Mouse (Mus musculus): Measurements from ENCODE around the gene C130026I21Rik.
"Not testable (repeated sequence)": the region's sequence is repeated elsewhere in the genome, so short reads cannot be mapped to it uniquely, and the experiment has no call there.

Gene C130026I21Rik

DNA sequence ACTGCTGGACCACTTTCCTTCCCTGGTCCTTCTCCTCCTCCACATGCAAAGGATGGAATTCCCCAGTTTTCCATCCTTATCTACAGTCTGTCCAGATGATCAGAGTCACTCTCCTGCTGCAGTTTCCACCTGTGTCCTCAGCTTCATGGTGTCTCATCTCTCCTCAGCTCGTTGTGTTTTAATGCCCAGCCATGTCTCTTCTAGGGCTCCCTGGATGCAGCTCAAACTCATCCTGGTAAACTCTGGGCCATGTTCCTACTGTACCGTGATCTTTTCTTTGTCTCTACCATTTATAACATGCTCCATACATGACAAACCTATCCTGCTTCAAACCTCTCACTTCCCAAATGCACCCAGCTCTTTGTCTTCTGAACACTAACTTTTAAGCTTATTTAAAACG lies 198.7 kb downstream of the C130026I21Rik start:
- ATAC-seq (ENCODE audit: insufficient number of reproducible peaks, low FRiP score, low TSS enrichment): not testable (repeated sequence)

DNA sequence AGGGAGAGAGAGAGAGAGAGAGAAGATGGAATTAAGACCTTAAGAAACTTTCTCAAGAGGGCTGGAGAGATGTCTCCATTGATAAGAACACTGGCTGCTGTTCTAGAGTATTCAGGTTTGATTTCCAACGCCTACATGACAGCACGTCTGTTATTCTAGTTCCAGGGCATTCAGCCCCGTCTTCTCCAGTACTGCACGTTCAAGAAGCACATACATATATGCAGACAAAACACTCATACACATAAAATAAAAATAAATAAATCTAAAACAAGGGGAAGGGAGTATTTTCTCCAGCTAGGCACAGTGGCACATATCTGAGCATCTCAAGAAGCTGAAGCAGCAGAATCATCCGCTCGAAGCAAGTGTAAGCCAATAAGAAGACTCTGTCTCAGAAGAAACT lies 234.6 kb downstream of the C130026I21Rik start:
- not testable (repeated sequence) for ATAC-seq (ENCODE audit: insufficient number of reproducible peaks, low FRiP score, low TSS enrichment)

- not testable (repeated sequence) for ATAC-seq (ENCODE audit: insufficient number of reproducible peaks, low FRiP score, low TSS enrichment)
Measured at GRCm38 (mm10) chr1:85034394-85034793, 236.0 kb downstream of the C130026I21Rik start.

GRCm38 (mm10) chr1:85033616-85034015 lies 236.8 kb downstream of the C130026I21Rik start:
- not testable (repeated sequence) for ATAC-seq (ENCODE audit: insufficient number of reproducible peaks, low FRiP score, low TSS enrichment)

- not testable (repeated sequence) for ATAC-seq (ENCODE audit: insufficient number of reproducible peaks, low FRiP score, low TSS enrichment)
Measured at GRCm38 (mm10) chr1:85030211-85030610, 240.2 kb downstream of the C130026I21Rik start.

DNA sequence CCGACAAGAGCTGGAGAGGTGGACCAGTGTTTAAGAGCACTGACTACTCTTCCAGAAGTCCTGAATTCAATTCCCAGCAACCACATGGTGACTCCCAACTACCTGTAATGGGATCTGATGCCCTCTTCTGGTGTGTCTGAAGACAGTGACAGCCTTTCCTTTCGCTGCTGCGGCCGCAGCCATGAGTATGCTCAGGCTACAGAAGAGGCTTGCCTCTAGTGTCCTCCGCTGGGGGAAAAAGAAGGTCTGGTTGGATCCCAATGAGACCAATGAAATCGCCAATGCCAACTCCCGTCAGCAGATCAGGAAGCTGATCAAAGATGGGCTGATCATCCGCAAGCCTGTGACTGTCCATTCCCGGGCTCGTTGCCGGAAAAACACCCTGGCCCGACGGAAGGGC lies 258.4 kb downstream of the C130026I21Rik start:
- not testable (repeated sequence) for ATAC-seq (ENCODE audit: insufficient number of reproducible peaks, low FRiP score, low TSS enrichment)

- ATAC-seq (ENCODE audit: insufficient number of reproducible peaks, low FRiP score, low TSS enrichment): not testable (repeated sequence)
Measured at GRCm38 (mm10) chr1:85010947-85011346, 259.4 kb downstream of the C130026I21Rik start.

- not testable (repeated sequence) for ATAC-seq (ENCODE audit: insufficient number of reproducible peaks, low FRiP score, low TSS enrichment)
Measured at GRCm38 (mm10) chr1:85007737-85008136, 262.6 kb downstream of the C130026I21Rik start.

DNA sequence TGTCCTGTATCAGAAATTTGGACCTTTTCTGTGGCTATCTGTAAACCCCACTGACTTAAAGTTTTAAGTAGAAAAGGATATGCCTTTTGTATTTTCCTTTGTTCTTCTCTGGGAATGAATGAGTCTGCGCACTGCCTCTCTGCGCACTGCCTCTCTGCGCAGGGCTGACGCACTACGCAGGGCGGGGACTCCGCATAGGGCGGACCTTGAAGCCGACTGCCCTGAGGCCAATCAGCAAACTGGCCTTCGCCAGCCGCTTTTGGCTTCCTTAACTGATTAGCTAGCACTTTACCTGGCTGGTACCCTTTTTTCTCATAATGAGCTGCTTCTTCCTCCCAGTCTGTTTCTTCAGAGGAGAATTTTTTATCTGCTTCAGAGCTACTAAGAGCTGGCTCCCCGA lies 271.1 kb downstream of the C130026I21Rik start:
- ATAC-seq (ENCODE audit: insufficient number of reproducible peaks, low FRiP score, low TSS enrichment): not testable (repeated sequence)

DNA sequence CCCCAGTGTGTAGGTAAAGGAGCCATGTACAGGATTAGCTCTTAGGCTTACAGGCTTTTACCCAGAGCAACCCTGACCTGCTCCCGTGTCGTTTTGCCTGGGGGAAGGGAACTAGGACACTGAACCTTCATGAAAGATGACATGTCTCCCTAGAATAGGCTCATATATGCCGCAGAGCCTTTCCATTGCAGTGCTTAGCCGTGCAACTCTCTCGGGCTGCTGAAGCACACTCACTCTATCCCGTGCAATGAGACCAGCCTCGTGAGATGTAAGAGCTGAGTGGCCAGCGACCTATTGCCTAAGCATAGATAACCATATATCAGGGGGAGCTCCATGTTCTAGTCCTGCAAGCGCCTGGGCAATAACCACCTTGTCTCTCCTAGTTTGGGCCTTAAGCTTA lies 274.1 kb downstream of the C130026I21Rik start:
- not testable (repeated sequence) for ATAC-seq (ENCODE audit: insufficient number of reproducible peaks, low FRiP score, low TSS enrichment)

DNA sequence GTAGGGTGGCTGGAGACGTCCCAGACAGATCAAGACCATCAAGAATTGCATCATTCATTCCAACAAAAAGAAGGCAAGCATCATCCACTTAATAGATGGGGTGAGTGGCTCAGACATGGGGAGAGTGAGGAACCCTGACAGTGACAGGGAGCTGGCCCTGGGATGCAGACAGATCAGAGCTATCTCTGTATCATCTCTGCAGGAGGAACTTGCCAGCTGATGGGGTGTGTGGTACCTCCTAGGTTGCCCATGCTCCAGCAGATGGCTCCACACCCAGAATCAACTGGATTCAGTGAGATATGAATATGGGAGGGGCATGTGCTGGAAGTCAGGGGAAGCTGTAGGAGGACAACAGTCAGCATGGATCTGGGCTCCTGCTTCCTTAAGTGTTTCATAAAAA lies 275.9 kb downstream of the C130026I21Rik start:
- ATAC-seq (ENCODE audit: insufficient number of reproducible peaks, low FRiP score, low TSS enrichment): not testable (repeated sequence)

- peak; percentile 56; the same call in 1 of the 2 replicates for ATAC-seq (ENCODE audit: insufficient number of reproducible peaks, low FRiP score, low TSS enrichment)
Measured at GRCm38 (mm10) chr1:84993688-84994319, 276.6 kb downstream of the C130026I21Rik start.

- ATAC-seq (ENCODE audit: insufficient number of reproducible peaks, low FRiP score, low TSS enrichment): peak; percentile 76
Measured at GRCm38 (mm10) chr1:84993235-84993634, 277.1 kb downstream of the C130026I21Rik start.

DNA sequence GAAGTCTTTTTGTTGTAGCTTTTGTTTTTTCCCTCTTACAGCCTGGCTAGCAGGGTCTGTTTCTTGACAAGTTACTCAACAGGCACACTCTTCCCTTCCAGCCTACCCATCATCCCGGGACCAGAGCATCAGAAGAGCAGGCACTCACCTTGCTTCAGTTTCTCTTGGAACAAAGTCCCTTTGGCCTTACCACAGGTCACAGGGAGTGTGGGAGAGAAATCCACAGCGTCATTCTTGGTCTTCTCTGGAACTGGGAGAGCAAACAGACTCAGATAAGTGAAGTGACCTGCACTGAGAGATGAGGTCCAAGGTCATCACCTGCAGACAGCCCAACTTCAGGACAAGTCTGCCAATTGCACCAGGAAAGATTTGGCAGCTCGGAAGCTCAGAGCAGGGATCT lies 277.5 kb downstream of the C130026I21Rik start:
- ATAC-seq (ENCODE audit: insufficient number of reproducible peaks, low FRiP score, low TSS enrichment): peak; percentile 68; the same call in 1 of the 2 replicates

GRCm38 (mm10) chr1:84989044-84989443 lies 281.3 kb downstream of the C130026I21Rik start:
- not testable (repeated sequence) for ATAC-seq (ENCODE audit: insufficient number of reproducible peaks, low FRiP score, low TSS enrichment)

GRCm38 (mm10) chr1:84987729-84988128 lies 282.6 kb downstream of the C130026I21Rik start:
- not testable (repeated sequence) for ATAC-seq (ENCODE audit: insufficient number of reproducible peaks, low FRiP score, low TSS enrichment)

DNA sequence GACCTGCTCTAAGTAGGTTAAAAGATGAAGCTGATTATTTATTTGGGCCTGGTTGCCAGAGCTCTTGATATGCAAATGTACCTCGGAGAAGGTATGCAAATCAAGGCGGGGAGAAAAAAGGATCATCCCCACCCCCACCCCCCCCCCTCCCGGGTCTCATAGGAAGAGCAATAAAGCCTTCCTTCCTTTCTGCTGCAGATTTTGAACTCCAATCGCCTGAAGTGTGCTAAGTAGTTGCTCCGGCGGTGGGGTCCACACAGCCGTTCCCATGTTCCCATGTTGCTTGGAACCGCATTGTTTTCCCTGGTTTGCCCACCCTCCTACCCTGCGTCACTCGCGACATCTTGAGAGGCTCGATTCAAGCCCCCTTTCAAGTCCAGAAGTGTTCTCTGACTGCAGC lies 308.6 kb downstream of the C130026I21Rik start:
- ATAC-seq (ENCODE audit: insufficient number of reproducible peaks, low FRiP score, low TSS enrichment): not testable (repeated sequence)

- not testable (repeated sequence) for ATAC-seq (ENCODE audit: insufficient number of reproducible peaks, low FRiP score, low TSS enrichment)
Measured at GRCm38 (mm10) chr1:84957713-84958112, 312.7 kb downstream of the C130026I21Rik start.

DNA sequence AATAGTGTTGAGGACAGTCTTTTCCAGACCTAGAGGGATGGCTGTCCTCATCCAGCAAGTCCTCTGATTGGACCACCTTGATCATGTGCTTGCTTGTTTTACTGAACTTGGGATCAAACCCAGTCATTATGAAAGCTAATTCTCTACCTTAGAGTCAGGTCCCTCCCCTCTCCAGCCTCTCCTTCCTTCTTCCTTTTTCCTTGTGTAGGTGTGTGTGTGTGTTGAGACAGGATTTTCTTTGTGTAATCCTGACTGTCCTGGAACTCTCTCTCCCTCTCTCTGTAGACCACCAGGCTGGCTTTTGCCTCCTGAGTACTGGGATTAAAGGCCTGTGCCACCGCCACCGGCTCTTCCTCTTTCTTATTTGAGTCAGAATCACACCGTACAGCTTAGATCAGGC lies 313.6 kb downstream of the C130026I21Rik start:
- ATAC-seq (ENCODE audit: insufficient number of reproducible peaks, low FRiP score, low TSS enrichment): not testable (repeated sequence)

DNA sequence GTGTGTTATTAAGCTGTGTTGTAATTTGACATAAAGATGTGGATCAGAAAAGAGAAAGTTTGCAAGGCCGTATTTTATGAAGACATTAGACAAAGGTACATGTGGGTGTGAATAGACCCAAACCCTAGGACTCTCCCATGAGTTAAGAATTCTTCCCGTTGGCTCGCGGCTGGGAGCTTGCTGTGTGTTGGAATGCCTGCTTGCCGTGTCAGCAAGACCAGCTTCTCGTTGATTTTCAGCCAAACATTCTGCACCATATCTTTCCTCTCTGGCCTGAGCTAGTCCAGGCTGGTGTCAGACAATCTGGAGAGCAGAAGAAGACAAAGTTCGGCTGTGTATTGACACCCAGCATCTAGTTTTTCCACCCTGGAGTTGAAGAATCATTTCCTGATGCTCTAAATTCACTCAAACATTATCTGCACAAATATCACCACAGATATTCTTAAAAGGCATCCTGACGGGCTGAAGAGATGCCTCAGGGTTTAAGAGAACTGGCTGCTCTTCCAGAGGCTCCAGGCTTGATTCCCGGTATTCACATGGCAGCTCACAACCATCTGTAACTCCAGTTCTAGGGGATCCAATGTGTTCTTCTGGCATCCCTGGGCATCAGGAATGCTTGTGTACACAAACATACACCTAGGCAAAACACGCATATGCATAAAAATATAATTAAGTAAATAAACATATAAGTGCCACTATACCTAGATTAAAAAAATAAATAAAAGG lies 317.7 kb downstream of the C130026I21Rik start:
- ATAC-seq (ENCODE audit: insufficient number of reproducible peaks, low FRiP score, low TSS enrichment): peak; percentile 79

- ATAC-seq (ENCODE audit: insufficient number of reproducible peaks, low FRiP score, low TSS enrichment): peak; percentile 56; the same call in 1 of the 2 replicates
Measured at GRCm38 (mm10) chr1:84951566-84951965, 318.8 kb downstream of the C130026I21Rik start.

Data from cerebellum, adult (tissue).